Mouse (Mus musculus) lung, postnatal 10 days (tissue): ENCODE results near the gene Rab27a.

ENCODE experiments used
- DNase-seq: peaks from one replicate; pipeline ENCODE4 v3.0.0; 2021

Rab27a gene

DNA sequence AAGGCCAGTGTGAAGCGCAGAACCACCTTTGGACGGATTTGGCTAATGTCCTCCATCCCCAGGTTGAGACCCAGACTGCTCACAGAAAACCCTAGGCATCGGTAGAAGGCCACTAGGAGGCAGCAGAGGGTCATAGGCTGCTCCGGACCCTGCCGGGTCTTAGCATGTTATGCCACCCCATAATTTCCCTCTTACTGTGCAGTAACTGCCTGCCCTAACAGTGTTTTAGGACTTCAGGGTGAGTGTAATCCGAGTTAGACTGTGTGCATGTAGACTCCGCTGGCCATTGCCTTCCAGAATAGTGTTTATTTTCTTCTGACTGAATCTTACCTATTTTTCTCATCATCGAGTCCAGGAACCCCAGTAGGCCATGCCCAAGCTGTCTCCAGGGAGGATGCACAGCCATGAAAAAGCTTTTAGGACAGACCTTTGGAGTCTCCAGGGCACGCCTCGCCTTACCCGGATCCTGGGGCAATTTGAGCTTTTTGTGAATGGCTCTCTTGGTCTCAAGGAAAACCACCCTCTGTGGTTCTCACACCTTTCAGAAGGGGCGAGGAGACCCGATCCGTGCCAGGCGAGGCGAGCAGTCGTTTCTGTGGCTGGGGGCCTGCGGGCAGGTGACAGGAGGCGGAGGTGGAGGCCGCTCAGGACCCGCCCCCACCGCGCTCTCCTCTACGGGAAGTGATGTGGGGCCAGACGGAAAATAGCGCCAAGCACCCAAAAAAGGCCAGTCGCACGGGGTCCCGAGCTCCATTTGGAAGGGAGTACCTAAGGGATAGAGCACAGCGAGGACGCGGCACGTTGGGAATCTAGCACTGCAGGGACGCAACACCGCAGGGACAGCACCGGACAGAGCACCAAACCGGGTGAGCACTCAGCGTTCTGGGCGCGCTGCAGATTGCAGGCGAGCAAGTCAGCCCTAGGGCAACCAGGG, at the start of gene Rab27a:
TSS of gene Rab27a (plus strand) at position 709 of the 934 bp plus-strand sequence.
- DNase-seq, result peak; percentile 93

DNA sequence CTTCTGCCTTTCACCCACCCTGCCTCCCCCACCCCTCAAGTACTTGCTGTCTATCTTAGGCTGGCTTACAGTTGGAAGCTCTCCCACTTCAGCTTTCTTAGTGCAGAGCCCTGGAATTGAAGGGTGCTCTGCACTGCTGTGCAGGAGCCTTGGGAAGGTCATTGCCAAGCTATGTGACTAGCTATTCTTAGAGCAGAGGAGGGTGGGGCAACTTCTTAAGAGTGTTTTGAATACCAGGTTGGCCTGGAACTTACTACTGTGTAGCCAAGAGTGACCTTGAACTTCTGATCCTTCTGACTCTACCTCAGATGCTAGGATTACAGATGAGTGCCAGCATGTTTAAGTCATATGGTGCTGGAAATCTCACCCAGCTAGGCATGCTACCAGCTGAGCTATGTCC, 48.5 kb upstream of the Rab27a start:
- DNase-seq, result no peak

DNA sequence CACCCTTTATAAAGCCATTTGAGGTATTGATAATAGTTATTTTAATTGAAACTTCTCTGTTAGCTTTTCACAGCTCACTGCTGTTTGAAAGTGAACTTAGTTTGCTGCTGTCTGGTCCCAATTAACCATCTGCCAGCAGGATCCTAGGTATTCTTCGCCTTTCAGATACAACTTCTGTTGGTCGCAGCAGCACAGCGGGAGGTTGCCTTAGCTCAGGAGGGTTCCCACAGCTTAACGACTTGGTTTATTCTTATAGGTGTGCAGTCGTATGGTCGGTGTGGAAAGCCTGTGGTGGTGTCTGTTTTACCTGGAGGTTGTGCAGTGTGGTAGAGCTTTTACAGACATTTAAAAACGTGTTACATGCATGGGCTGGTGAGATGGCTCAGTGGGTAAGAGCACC, 47.8 kb upstream of the Rab27a start:
- no peak for DNase-seq

DNA sequence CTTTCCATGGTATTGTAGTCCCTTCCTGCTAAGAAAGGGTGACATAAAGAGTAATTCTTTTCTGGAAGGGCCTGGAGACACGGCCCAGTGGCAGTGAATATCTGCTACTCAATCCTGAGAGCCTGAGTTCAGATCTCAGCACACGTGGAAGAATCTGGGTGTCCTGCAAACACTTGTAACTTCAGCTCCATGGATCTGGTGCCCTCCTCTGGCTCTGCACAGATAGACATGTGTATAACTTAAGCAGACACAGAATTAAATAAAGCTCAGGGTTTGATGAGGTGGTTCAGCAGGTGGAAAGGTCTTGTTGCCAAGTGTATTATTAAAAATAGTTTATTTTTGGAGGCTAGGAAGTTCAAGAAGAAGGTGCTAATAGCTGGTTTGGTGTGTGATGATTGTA, 44.2 kb upstream of the Rab27a start:
- no peak for DNase-seq

DNA sequence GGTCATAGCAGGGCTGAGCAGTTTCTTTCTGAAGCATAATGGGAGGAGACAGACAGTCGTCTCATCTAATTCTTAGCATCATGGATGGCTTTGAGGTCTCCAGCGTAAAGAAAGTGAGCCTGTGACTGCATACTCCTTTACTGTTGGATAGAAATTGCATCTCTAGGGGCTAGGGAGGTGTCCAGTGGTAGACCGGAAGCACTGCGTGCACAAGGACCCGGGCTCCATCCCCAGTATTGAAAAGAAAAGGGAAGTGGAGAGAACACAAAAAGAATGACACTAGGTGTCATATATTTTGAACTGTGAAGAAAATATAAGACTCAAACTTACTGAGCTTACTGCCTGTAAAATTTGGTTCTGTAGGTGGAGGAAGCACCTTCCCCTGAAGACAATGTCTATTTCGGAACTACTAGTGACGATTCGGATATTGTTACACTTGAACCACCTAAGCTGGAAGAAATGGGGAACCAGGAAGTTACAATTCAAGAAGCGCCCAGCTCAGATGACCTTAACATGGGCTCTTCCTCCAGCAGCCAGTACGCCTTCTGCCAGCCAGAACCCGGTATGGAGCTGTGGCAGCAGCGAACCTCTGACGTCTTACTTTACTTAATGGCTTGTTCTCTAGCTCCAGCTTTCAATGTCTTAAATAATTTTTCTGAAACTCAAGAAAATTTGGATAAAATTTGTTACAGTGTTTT, 43.2 kb upstream of the Rab27a start:
- DNase-seq, result no peak

DNA sequence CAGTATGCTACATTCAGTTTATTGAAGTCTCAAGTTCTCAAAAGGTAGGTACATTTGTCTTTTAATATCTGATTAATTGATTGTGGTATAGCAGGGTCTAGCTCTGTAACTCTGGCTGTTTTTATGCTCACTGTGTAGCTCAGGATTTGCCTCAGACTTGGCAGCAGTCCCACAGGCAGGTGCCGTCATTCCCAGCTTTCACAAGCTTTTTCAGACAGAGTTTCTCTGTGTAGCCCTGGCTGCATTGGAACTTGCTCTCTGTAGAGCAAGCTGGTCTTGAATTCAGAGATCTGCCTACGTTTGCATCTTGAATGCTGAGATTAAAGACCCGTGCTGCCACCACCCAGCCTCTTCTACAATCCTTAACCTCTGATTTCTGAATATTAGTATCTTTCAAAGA, 42.5 kb upstream of the Rab27a start:
- DNase-seq, result no peak

DNA sequence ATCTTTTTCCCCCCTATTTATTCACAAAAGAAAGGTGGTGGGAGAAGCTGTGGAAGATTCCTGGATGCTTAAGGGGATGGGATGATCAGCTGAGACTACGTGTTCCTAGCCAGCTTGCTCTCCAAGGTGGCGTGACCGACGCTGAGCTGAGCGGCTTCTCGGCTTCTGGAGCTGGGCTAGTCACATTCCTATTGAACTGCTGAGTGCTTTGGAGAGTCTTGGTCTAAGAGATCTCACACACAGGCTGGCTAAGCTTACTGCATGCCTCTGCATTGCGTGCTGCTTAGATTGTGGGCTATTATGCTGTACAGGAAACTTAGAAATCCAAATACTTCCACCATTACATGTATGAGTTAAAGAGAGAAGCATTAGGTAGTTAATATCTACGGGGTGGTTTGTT, 40.6 kb upstream of the Rab27a start:
- peak; percentile 28 for DNase-seq

DNA sequence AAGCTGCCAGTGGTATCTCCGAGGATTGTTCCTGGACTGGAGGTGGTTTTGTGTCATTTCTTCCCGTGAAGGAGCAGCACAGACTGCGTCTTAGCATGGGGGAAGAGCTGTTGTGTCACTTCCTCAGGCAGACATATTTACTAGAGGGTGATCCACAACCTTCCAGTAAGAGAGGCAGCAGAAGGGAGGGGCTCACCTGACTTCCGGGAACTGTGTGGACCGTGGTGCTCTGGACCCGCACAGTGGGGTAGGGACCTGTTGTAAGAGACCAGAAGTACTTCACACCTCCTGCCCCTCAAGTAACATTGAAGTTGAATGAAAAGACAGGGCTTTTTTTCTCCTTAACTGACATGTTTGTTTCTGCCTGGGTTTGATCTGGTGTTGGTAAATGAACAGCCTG, 39.5 kb upstream of the Rab27a start:
- DNase-seq, result no peak

DNA sequence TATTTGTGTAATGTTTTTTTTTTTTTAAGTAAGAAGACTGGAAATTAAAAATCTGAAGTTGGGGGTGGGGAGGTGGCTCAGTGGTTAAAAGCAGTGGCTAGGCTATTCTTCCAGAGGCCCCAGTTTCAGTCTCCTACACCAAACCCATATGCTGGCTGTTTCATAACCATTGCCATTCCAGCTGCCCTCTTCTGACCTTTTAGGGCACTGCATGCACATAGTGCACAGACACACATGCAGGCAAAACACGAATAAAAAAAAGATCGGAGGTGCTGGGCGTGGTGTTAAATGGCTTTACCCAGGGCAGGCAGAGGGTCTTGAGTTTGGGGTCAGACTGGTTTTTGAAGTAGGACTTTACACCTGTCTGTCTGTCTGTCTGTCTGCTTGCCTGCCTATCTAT, 38.5 kb upstream of the Rab27a start:
- DNase-seq, result no peak

DNA sequence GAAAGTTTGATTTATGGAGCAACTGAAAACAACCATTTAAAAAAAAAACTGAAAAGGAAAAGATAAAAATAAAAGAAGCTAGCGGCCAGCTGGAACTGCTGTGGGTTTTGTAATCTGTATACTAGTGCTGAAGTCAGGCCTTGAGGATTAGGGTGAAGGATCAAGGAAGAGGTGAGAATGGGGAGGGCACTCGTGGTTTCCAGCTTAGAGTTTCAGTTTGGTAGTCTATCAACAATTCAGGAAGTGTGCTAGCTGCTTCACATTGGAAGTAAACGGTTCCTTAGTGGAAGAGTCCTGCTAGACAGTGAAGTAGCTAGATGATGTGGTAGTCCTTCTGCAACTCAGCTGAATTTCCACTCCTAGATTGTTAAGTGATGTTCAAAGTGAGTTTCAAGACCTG, 36.3 kb upstream of the Rab27a start:
- no peak for DNase-seq

DNA sequence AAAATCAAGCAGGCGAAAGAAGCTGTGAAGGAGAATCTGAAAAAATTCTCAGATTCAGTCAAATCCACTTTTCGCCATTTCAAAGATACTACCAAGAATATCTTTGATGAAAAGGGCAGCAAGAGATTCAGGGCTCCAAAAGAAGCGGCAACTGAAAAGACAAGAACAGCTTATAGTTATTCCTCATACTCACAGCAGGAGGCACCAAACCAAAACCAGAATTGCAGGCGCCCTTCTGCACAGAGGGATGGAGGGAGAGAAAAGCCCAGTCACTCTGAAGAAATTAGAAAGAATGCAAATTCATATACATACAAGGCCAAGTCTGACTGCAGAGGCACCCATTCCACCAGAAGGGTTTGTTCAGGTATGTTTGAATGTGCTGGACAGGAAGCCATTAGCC, 32.0 kb upstream of the Rab27a start:
- DNase-seq, result no peak

DNA sequence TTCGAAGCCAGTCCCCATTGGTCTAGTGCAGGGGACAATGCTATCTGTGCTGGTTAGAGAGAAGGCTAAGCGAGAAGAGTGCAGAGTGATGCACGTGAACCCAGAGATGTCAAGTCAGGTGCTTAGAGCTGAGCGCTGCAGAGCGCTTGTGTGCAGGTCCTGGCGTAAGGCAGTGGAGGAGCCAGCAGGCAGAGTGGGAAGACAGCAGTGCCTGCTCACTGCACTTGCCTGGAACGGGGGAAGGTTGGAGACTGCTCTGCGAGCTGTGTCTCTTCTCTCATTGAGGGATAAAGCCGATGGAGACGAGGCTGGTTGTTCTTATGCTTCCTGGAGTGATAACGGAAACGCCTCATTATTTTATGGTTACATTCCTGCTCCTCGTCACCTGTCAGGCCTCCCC, 29.9 kb upstream of the Rab27a start:
- no peak for DNase-seq

DNA sequence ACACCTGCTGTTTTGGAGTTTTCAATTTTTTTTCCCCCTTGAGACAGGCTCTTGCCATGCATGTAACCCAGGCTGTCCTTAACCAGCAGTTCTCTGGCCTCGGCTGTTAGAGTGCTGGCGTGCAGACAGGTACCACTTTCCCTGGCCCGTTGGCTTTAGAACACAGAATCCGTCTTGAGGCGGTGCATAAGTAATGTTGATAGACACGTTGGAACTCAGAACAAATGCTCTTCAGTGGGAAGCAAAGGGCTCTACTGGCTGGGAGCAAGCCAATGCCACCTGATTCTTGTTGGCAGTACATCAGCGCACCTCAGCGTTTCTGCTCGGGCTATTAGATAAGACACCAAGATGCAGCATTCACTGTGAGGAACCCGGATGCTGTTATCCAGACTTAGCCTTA, 24.8 kb upstream of the Rab27a start:
- DNase-seq, result peak; percentile 17

DNA sequence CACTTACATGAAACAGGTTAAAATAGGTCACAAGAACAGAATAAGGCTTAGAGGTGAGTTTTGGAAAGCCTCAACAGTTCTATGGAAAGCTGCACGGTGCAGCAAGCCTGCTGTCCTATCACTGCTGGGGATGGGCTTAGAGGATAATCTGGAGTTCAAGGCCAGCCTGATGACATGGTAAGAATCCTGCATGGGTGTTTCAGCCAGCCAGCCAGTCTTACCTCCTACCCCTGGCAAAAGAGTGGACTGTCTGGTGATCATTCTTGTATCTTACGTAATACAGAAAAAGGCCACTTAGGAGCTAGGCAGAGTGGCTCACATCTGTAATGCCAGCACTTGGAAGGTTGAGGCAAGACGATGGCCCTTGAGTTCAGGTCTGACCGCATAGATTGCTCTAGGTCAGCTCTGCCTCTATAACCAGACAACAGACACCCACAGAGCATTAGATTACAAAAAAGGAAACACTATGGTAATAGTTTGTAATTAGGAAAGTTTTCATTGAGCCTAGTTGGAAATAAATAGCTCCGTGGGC, 24.0 kb upstream of the Rab27a start:
- no peak for DNase-seq

DNA sequence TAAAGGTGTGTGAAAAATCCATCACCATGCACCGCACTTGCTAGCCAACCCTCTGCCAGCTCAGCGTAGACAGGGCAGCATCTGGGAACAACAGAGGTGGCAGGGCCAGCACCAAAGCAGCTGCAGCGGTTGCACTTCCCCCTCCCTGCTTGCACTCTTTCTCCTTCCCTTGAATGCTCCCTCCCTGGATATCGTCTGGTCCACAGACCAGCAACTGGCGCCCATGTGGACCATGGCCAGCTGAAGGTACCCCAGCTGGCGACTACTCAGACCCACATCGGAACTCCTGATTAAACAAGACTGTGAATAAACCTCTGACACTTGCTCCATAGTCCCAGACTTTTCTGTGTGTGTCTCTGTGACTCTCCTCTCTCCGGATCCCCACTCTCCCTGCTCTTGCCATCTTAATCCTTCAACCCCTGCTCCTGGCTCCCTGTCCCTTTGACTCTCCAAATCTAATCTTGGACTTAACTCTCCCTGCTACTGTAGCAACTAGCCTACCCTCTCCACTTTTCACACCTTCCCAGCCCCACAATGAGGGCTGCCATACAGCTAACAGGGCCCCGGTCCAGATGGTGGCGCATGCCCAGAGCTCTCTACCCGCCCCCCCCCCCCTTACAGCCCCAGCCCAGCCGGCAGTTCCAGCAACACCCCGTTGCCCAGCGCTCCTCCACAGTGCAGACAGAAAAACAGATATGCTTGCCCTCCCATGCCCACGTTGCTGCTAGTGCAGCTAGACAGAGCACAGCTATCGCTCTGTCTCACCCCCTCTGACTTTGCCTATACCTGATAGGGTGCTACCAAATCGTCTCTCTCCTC, 18.6 kb upstream of the Rab27a start:
- no peak for DNase-seq

DNA sequence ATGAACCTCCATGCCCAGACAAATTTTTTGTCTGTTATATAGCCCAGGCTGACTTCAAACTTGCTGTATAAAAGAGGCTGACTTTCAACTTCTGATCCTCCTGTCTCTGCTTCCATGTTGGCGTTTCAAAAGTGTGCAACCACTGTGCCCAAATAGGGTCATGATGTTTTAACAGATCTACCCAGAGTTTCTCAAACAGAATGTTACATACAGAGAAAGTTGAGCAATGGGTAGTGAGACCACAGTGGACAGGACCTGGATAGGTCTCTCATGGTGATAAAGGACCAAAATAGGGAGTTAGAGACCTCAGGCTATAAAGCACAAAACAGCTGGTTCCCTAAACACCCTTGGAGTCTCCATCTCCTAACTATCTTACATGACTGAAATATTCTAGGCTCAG, 14.2 kb upstream of the Rab27a start:
- DNase-seq, result no peak

DNA sequence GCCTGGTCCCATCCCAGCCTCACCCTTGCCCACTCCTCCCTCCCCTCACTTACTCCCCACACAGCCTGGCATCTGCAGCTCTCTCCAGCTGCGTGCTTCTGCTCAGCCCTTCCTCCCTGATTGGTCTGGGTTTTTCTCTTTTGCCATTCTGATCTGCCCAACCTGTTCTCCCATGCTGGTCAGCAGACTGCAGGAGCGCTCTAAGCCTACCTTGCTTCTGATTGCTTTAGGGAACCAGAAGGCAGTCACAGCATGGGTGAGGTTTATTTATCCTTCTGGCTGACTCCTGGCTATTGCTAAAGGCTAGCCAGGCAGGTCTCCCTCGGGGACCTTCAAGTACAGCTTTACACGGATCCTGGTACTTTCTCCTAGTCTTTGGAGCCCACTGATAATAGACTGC, 13.2 kb upstream of the Rab27a start:
- DNase-seq, result no peak

DNA sequence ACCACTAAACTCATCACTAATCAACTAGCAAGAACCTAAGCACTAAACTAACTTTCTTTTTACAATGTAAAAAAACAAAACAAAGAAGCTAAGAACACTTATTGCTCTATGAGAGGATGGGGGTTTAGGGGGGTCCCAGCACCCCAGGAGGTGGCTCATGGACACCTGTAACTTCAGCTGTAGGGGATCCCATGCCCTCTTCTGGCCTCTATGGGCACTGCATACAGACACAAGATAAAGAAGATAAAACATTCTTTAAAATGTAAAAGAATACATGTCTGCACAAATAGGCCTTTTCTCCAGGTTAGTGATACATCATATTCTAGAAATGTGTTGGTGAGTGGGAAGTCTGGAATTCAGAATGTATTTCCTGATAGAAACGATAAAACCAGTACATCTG, 11.2 kb upstream of the Rab27a start:
- DNase-seq, result no peak

DNA sequence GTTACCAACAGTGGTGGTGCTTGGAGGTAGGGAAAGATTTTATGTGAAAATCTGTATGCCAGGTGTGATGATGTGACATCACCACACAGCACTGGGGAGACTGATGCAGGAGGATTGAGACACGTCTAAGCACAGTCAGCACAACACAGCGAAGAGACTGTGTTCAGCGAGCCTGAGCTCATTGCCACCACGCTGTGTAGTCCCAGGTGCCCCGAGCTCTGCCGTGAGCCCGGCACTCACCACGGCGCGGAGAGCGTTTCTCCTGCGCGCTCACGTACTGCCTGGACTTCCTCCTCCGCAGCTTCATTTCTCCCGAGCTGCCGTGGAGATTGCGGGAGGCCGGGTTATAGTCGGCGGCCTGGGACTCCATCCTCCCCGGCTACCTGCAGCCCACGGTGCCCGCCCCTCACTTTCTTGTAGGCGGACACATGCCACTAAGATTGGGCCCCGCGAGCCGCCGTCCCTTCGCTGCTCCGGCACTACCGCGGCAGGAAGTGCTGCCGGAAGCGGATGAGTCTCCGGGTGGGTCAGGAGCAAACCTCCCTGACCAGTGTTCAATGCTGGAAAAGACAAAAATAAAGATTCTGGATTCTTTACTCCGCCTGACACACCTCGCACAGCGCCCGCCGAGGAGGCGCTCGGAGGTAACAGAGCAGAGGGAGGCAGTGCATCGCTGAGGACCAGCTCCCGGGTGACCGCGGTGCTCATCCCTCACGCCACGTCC, 5.3 kb upstream of the Rab27a start:
- DNase-seq, result peak; percentile 93

DNA sequence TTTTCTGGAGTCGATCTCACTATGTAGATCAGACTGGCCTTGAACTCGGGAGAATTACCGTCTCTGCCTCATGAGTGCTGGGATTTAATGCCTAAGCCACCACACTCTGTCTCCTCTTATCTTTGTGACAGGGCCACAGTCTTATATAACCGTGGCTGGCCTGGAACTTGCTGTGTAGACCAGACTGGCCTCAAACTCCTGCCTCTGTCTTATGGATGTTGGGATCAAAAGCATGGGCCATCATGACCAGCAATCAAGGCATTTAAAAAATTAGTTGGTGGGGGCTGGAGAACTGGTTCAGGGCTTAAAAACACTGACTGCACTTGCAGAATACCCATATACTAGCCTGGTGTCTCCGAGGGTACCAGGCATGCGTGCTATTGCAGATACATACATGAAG, 4.6 kb upstream of the Rab27a start, which contains the start of gene Pigb:
TSS of gene Pigb (minus strand) at position 299 of the 400 bp plus-strand sequence.
- DNase-seq, result no peak

DNA sequence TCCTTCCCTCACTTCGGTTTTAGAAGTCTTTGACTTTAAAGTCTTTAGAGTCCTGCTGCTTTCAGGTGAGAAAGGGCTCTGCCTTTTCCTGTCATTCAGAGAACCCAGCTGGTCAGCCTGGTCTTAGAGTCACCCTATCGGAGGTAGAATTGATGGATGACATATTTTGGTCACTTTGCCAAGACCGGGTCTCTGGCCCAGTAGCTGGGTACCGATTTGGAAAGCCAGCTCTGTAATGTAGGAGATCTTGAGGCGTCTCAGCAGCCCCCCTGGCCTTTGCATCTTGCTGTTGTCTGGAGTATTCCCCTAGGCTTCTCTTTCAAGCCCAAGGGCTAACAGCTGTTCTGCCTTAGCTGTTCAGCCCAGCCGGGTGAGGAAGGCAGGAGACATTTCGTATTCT, 550 bp downstream of the Rab27a start:
- DNase-seq, result peak; percentile 26

DNA sequence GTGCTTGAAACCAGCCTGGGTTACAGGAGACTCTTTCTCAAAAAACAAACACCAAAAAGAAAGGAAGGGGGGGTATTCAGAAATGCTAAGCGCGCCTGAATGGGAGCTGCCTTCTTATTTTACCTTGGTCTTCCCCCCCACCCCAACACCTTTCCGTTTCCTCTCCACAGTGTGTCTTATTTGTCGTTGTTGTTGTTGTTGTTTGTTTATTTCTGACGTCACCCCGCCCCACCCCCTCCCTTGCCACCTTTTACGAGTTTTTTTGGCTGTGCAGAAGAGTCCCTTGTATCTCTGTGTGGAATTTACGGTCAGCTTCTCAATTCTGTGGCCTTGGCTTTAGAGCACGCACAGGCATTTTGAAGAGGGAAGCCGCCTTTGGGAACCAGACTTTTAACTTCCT, 1.1 kb downstream of the Rab27a start:
- no peak for DNase-seq
